Mouse (Mus musculus) heart, adult 2 months (tissue): ENCODE results near the gene Gnb4. TPM values are rescaled to one million over a fixed set of nuclear protein-coding genes. Genes with fewer than 3 reads are reported as not detected.

Experiments used
- DNase-seq, 2 experiments: peaks; one replicate each; pipeline ENCODE4 v3.0.0; 2021
- H3K27ac ChIP-seq: fragments of 200-600 bp; 2 replicates; pipeline ENCODE4 v1.8.1; 2022
- H3K27me3 ChIP-seq: fragments of 200-500 bp; 2 replicates; pipeline ENCODE4 v1.6.1; 2012; ENCODE audit warnings: mild to moderate bottlenecking, low read length, inconsistent platforms, mixed read lengths; ENCODE audit not compliant: control insufficient read depth, insufficient read depth
- H3K36me3 ChIP-seq: fragments of 200-500 bp; 2 replicates; pipeline ENCODE4 v1.6.1; 2012; ENCODE audit warnings: low read length, inconsistent platforms; ENCODE audit not compliant: control insufficient read depth, insufficient read depth
- H3K4me1 ChIP-seq: fragments of 200-500 bp; 2 replicates; pipeline ENCODE4 v1.6.1; 2011; ENCODE audit warnings: low read length; ENCODE audit not compliant: control insufficient read depth, insufficient read depth
- H3K4me3 ChIP-seq: fragments of 200-600 bp; 2 replicates; pipeline ENCODE4 v1.8.1; 2022
- H3K79me2 ChIP-seq: fragments of 200-500 bp; replicated peaks from 2 replicates; pipeline ENCODE4 v1.6.1; 2012; ENCODE audit warnings: mild to moderate bottlenecking, inconsistent platforms, low read length, moderate library complexity, mixed read lengths; ENCODE audit not compliant: control insufficient read depth, insufficient read depth
- H3K9ac ChIP-seq: fragments of 200-500 bp; 2 replicates; pipeline ENCODE4 v1.6.1; 2012; ENCODE audit warnings: low read depth, mild to moderate bottlenecking, control low read depth, inconsistent platforms, low read length, mixed read lengths
- CTCF ChIP-seq: fragments of 200-600 bp; IDR thresholded peaks from 2 replicates; pipeline ENCODE4 v1.8.1; 2022; ENCODE audit warnings: antibody characterized with exemption, mild to moderate bottlenecking, moderate library complexity
- EP300 ChIP-seq: fragments of 200-500 bp; IDR thresholded peaks from 2 replicates; pipeline ENCODE4 v1.6.1; 2011; ENCODE audit warnings: low read depth, low read length, control low read depth; ENCODE audit not compliant: insufficient read depth
- POLR2A ChIP-seq: fragments of 200-500 bp; IDR thresholded peaks from 2 replicates; pipeline ENCODE4 v1.6.1; 2011; ENCODE audit warnings: mild to moderate bottlenecking, low read depth, low read length, control low read depth; ENCODE audit not compliant: insufficient read depth
- WGBS: fragments of 180-500 bp; shearing (Covaris S2); methylation state at CpG from one replicate; pipeline ENCODE4 v1.1.7; 2018; 5-methylcytosine and 5-hydroxymethylcytosine counted together
- intact Hi-C: fragments of 180-260 bp; cut with DNase I; formaldehyde crosslinking; loops from one replicate; pipeline ENCODE4 v1.15.1; 2025
- polyA plus RNA-seq: library from polyadenylated mRNA; depleted of rRNA; stranded (reverse); fragments of >200 nt; gene quantifications from 2 replicates; pipeline ENCODE4 v1.2.3, GENCODE M21; 2012
- total RNA-seq, 2 experiments: library from RNA; stranded (reverse); gene quantifications; 2 replicates each; pipeline ENCODE4 v1.2.3; 2021

Gene Gnb4
- total and polyA plus RNA-seq, 3 experiments, result 12.4 to 18.5 (median 15.5) TPM

DNA sequence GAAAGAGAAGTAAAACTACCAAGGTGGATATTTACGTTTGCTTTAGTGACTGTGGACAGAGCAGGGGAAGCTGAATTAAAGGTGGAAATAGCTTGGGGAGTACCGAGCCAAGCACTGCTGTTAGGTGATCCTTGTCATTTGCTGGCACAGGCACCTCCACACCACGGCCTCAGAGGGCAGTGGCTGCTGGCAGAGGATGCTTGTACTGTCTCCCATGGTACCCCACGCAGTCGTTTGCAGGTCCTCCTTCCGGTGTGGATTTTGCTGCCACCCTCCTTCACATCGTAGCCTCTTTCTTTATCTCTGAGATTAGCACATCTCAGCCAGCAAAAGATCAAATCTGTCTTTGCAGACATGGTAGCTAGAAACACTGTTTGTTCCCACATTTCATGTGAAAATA lies 42.0 kb upstream of the Gnb4 start:
- Histone ChIP-seq H3K4me1 (peaks cover 2% of the 10 kb centered on the region; the same call in 1 of the 2 replicates), H3K4me3 (peak overlapping the region; percentile 49), H3K27ac (peak overlapping the region; percentile 48; the same call in 1 of the 2 replicates), H3K36me3 (no peaks in the 10 kb centered on the region), H3K27me3 (no peaks in the 10 kb centered on the region), H3K79me2 (no peaks in the 10 kb centered on the region), H3K9ac (peak overlapping the region; percentile 62)
- intact Hi-C loops, result no loop called here
- 22% methylated on average over 7 of the region's 7 CpGs for WGBS
- TF ChIP-seq EP300 (no peak), CTCF (no peak), POLR2A (no peak)
- no peak for DNase-seq

DNA sequence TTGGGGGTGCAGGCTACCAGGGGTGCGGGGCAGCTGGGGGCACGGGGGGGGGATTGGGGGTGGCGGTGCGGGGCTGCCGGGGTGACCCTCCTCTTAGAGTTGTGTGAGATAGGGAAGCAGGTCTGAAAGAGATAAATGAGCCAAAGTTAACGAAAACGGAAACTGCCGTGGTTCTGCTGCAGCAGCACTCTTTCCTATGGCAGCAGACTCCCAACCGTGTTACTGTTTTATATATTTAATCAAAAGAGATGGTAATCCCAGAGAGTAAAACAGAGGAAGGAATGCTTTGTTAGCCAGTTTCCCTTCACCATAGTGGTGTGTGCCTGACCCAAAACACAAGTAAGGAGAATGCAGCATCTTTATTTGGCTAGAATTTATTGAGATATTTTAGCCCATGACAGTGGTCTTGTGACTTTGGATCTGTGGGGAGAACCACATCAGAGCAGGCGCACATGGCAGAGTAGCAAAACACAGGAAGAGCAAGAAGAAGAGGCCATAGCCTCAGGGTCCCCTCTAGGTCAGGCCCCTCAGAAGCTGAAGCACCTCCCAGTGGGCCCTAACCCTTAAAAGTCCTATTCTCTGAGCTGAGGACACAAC lies 40.1 kb upstream of the Gnb4 start:
- no peaks in the 10 kb centered on the region for H3K36me3 ChIP-seq
- DNase-seq, result no peak
- peaks cover 2% of the 10 kb centered on the region; the same call in 1 of the 2 replicates for H3K4me1 ChIP-seq
- no peaks in the 10 kb centered on the region for H3K79me2 ChIP-seq
- no peak overlapping the region for H3K9ac ChIP-seq
- WGBS, result 40% methylated on average over 10 of the region's 10 CpGs
- H3K27ac ChIP-seq, result no peak overlapping the region
- TF ChIP-seq EP300, result no peak
- no peak for TF ChIP-seq CTCF
- no peak for TF ChIP-seq POLR2A
- no peak overlapping the region for H3K4me3 ChIP-seq
- intact Hi-C loops, result no loop called here
- H3K27me3 ChIP-seq, result no peaks in the 10 kb centered on the region

DNA sequence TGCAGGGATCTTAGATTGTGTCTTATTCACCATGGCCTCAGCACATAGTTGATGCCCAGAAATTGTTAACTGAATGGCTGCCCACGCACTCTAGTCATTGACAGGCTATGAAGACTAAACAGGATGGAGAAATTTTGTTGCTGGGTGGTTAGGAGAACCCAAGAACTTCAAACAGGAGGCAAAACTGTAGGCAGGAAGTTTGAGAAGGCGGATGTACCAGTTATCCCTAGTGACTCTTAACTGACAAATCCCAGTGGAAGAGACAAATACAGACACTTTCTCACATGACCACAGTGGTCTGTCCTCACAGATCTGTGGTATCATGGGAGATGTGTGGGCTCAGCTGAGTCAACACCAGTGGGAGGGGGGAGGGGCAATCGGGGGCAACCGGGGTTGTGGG lies 39.6 kb upstream of the Gnb4 start:
- Histone ChIP-seq H3K36me3 (no peaks in the 10 kb centered on the region), H3K27me3 (no peaks in the 10 kb centered on the region), H3K4me1 (peaks cover 2% of the 10 kb centered on the region; the same call in 1 of the 2 replicates), H3K27ac (peak overlapping the region; percentile 33; the same call in 1 of the 2 replicates), H3K4me3 (no peak overlapping the region), H3K79me2 (no peaks in the 10 kb centered on the region), H3K9ac (no peak overlapping the region)
- TF ChIP-seq CTCF (no peak), POLR2A (no peak), EP300 (no peak)
- 67% methylated on average over 4 of the region's 4 CpGs for WGBS
- peak in 1 of 2 experiments; percentile 11 for DNase-seq
- intact Hi-C loops, result no loop called here

GRCm38 (mm10) chr3:32652739-32653138 lies 36.4 kb upstream of the Gnb4 start:
- Histone ChIP-seq H3K27ac (no peak overlapping the region), H3K9ac (no peak overlapping the region), H3K4me1 (no peaks in the 10 kb centered on the region), H3K36me3 (no peaks in the 10 kb centered on the region), H3K27me3 (no peaks in the 10 kb centered on the region), H3K79me2 (no peaks in the 10 kb centered on the region), H3K4me3 (no peak overlapping the region)
- no peak for TF ChIP-seq CTCF
- intact Hi-C loops, result no loop called here
- DNase-seq, result no peak
- whole genome bisulfite sequencing, result 46% methylated on average over 4 of the region's 4 CpGs

DNA sequence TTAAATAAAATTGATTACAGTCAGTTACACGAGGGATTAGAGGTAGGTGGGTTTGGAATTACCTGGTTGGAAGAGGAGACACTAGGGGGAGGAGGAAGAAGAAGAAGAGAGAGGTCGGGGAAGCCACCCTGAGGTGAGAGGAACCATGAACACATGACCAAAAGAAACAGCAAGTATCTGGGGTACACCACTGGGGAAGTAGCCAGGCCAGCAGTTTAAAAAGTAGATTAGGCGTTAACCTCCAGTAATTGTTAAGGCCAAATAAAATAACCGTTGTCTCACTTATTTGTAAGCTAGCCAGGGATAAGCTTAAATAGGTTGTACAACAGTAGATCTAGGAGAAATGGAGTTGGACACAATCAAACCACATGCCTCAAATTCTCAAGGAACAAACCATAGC lies 32.9 kb upstream of the Gnb4 start:
- no peak overlapping the region for H3K27ac ChIP-seq
- no peak overlapping the region for H3K9ac ChIP-seq
- no peaks in the 10 kb centered on the region for H3K27me3 ChIP-seq
- H3K36me3 ChIP-seq, result no peaks in the 10 kb centered on the region
- no peak for TF ChIP-seq EP300
- no peak for TF ChIP-seq CTCF
- no peak for TF ChIP-seq POLR2A
- 70% methylated on average over 4 of the region's 4 CpGs for WGBS
- no peak for DNase-seq
- H3K4me1 ChIP-seq, result no peaks in the 10 kb centered on the region
- intact Hi-C loops, result no loop called here
- H3K79me2 ChIP-seq, result no peaks in the 10 kb centered on the region
- H3K4me3 ChIP-seq, result no peak overlapping the region

GRCm38 (mm10) chr3:32646918-32647317 lies 30.5 kb upstream of the Gnb4 start:
- Histone ChIP-seq H3K4me3 (no peak overlapping the region), H3K27ac (no peak overlapping the region), H3K36me3 (no peaks in the 10 kb centered on the region), H3K79me2 (no peaks in the 10 kb centered on the region), H3K27me3 (no peaks in the 10 kb centered on the region), H3K9ac (no peak overlapping the region), H3K4me1 (no peaks in the 10 kb centered on the region)
- no peak for DNase-seq
- intact Hi-C loops, result no loop called here
- no peak for TF ChIP-seq EP300
- no peak for TF ChIP-seq CTCF
- no peak for TF ChIP-seq POLR2A
- 89% methylated on average over 4 of the region's 4 CpGs for WGBS
